Mouse (Mus musculus) activated CD4-positive, CD25-positive, alpha-beta regulatory T cell, adult 4 months (primary cell): ENCODE results near the gene Disp3. TPM values are rescaled to one million over a fixed set of nuclear protein-coding genes. Genes with fewer than 3 reads are reported as not detected.

Source experiments
- ATAC-seq: one replicate; pipeline ENCODE4 v1.8.0; 2017
- polyA plus RNA-seq, 2 experiments: library from polyadenylated mRNA; unstranded; fragments of 100-300 nt; shearing (Covaris generic); gene quantifications; one replicate each; pipeline ENCODE4 v1.2.1; 2017

Disp3 gene
- polyA plus RNA-seq, 2 experiments from 2014 or later: not detected

- peak; percentile 32 for ATAC-seq
Observed at GRCm38 (mm10) chr4:148288055-148288549, 337 bp upstream of the Disp3 start.

- ATAC-seq: no peak
Observed at GRCm38 (mm10) chr4:148287041-148287440, 724 bp downstream of the Disp3 start.

GRCm38 (mm10) chr4:148286226-148287031, 1.3 kb downstream of the Disp3 start:
- no peak for ATAC-seq

DNA sequence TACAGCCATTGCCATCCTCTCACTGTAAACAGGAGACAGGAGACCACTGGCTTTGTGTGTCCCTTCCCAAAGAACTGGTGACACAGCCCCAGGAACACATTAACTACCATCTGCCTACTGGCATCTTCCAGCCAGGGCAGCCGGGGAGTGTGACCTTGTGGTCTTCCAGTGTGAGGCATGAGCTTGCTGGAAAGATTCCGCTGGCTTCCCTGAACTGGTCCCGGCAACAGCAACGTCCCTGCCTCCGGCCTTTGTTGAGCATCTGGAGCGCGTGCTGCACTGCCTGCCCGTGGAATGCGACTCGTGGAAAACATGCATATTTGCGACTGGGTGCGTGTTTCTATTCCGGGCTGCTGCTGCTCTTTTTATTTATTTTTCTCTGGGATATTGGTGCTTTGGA, 3.5 kb downstream of the Disp3 start:
- ATAC-seq: no peak

DNA sequence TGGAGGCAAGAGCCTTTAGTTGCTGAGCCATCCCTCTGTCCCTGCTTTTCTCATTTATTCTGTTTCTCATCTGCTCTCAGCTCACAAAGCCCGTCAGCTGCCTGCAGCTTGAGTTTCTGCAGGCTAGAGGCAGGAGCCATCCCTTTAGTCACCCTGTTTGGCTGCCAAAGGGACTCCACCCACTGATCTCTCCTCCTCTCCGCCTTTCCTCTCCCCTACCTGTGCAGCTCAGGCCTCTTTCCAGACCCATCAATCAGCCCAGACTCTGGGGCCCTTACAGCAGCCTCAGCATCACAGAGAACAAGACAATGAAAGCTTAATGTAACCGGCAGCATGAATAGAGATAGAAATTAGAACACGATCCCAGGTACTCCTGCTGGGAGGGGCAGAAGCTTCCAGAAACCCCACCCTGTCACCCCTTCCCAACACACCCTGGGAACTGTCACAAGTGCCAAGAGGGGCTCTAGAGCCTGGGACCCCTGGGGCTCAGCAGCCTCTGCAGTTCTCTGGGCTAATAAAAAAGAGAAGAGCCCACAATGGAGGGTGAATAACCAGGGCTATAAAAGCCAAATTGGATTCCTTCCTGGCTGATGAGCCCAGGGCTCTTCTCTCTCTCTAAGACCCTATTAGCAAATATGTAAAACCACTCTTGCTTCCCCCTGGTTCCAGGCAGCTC, 10.8 kb downstream of the Disp3 start:
- ATAC-seq: no peak

- ATAC-seq: no peak
Observed at GRCm38 (mm10) chr4:148274671-148275070, 13.1 kb downstream of the Disp3 start.

- no peak for ATAC-seq
Observed at GRCm38 (mm10) chr4:148273229-148273628, 14.5 kb downstream of the Disp3 start.

- no peak for ATAC-seq
Observed at GRCm38 (mm10) chr4:148271656-148272055, 16.1 kb downstream of the Disp3 start.

DNA sequence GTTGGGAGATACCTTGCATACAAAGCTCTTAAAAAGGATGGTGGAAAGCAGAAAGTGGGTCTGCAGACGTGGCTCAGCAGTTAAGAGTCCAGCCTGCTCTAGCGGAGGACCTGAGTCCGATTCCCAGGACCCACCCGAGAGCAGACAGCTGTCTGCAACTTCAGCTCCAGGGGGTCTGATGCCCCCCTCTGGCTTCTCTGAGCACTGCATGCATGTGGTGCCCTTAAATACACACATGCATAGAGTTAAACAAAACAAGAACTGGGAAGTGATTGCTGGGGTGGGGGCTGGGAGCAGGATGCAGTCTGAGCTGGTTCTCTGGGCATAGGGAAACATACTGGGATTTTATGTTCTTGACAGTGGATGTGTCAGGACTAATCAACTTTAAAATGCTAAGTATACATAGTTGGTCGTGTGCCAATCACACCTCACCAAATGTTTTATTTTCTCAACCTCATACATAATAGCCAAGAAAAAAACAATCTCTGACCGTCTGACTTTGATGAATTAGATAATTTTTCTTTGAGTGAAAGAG, 20.7 kb downstream of the Disp3 start:
- no peak for ATAC-seq

DNA sequence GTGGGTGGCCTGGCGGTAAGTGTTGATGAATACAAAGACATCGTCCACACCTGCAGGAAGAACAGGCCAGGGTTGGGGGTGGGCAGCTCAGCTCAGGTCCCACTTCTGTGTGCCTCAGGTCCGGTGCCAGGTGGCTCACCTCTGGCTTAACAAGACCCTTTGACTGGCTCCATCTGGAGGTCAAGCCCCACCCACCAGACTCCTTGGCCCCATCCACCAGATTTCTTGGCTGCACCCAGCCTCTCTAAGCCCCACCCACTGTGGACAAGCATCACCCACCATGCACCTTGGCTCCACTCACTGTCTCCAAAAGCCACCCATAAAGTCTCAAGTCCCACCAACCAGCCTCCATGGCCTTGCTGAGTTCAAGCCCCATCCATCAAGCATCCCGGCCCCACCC, 27.8 kb downstream of the Disp3 start:
- ATAC-seq: no peak

- no peak for ATAC-seq
Observed at GRCm38 (mm10) chr4:148249341-148249740, 38.4 kb downstream of the Disp3 start.

DNA sequence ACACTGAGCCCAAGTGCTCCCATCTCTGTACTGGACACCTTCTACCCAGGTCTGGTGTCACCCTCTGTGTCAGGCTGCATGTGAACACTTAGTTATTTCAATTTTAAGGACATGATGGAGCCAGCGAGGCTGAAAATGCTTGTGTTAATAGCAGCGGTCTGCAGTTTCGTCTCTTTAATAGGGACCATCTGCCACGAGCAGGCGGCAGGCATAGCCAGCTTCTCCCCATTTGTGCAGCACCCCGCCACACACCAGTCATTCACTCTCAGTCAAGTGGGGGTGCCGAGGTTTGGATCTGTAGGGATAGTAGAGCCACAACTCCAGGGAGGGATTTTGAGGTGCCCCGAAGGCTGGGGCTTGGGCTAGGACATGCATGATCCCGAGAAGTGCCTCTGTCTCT, 47.4 kb downstream of the Disp3 start:
- ATAC-seq: no peak

DNA sequence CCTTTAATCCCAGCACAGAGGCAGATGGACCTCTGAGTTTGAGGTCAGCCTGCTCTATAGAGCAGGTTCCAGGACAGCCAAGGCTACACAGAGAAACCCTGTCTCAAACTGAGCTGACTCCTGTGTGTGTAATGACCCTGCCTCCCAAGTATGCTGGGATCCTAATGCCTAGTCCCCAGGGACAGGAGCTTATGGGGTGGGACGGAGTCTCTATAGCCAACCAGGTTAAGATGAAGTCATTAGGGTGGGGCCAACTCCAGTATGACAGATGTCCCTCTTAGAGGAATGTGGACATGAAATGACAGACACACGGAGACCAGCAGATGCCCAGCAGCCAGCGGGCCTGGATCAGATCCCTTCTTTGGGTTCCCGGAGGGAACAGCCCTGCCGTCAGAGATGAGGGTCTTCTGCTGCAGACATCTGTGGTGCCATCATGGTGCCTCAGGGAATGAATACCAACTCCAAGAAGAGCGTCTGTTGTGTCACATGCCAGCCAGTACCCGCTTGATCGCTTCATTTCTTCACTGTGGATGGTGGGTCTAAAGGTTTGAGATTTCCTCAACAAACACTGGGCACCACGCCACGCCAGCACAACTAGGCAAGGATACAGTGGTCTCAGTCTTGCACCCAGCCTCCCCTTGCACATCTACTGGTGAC, 48.2 kb downstream of the Disp3 start:
- ATAC-seq: no peak

GRCm38 (mm10) chr4:148238919-148239318, 48.8 kb downstream of the Disp3 start:
- no peak for ATAC-seq

DNA sequence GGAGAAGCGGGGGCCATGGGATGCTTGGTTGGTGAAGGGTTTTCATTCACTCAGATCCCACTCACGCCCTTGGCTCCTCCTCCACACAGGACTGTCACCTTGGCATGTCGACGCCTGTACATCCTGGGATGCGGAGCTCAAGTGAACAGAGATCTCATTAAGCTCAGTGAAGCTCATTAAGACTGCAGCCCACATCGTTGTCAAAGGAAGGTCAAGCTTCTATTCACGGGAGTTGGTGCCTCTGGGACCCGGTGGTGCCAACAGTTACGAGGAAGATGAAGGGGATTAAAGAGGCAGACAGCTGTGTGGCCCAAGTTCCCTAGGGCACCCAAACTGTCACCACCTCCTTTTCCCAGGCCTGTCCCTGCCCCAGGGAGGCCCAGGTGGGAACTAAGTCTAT, 49.5 kb downstream of the Disp3 start:
- ATAC-seq: no peak

- no peak for ATAC-seq
Observed at GRCm38 (mm10) chr4:148236664-148237063, 51.1 kb downstream of the Disp3 start.

DNA sequence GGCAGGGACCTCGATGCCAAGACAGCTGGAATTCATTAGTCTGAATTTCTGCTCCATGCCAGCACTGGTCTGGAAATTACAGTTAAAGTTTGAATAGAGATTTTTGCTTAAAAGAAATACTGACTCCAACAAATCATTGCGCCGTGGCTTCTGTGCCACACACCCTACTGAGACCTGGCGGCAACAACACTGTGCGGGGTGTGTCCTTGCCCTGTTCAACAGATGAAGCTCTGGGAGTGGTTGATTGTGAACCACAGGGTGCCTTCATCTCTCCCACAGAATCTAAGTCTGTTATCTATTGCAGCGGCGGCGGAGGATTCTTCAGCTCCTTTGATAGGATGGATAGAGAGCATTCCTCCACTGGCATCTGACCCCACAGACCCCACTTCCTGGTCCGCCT, 54.7 kb downstream of the Disp3 start:
- ATAC-seq: no peak

DNA sequence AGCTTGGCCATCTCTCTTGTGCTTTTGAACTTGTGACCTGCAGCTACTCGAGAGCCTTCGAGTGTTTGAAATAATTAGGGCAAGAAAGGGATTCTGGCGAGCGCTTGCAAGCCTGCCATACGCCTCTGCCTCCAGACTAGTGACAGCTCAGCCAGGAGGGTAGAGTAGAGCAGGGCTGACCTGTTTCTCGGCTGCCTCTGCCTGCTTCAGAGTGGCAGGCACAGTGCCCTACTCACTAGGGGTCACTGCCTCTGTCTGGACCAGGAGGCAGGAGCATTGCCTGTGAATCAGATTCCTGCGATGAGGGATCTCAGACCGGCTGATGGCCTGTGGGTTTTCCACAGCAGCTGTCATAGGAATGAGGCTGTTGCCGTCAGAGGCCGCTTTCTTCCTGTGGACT, 55.1 kb downstream of the Disp3 start:
- no peak for ATAC-seq

DNA sequence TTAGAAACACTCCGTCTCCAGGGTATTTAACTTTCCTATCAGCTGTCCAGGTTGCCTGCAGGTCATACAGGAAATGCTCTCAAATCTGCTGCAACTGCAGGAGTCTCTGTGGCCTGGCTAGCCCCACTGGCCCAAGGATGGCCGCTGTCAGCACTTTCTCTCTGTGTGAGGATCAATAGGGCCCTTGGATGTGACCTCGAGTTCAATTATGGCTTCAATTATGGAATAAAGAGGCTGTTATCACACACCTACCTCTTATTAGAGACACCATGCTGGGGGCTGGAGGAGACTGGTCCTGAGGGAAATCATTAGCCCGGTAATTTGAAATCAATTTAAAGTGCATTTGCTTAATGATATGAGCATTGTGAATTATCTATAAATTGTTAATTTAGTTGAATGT, 55.6 kb downstream of the Disp3 start:
- no peak for ATAC-seq

DNA sequence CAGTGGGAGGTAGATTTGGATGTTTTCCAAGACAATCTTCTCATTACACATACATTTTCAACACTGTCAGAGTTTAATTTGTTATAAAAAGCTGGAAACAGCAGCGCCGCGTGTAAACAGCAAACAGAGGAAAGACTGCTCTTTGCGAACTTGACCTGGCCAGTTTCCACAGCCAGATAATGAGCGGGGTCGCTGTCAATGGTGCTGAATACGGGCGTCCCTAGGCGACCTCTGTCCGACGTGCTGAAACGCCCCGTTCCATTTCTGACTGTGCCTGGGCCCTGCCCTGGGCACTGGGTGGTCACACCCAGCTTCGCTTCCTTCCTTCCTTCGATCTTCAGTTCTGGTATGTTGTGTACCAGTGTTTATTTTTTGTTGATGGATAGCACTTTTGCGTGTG, 58.1 kb downstream of the Disp3 start:
- ATAC-seq: no peak

GRCm38 (mm10) chr4:148222983-148223382, 64.8 kb downstream of the Disp3 start:
- no peak for ATAC-seq

GRCm38 (mm10) chr4:148220656-148221055, 67.1 kb downstream of the Disp3 start:
- no peak for ATAC-seq

DNA sequence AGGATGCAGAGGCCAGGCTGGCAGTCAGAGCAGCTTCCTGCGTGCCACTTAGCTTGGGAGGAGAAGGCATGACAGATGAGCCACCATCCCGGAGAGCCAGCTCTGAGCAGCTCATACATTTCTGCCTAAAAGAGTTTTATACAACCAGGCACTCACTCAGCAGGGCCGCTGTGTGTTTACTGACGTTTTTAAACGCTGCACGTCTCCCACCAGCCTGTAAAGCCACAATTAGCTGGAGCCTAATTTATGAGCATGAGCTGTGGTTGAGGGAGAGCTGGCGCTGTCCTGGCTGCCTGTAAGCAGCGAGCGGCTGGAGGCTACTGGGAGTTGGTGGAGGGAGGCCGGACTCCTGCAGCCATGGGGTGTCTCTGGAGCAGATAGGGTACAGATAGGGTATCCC, 69.5 kb downstream of the Disp3 start:
- no peak for ATAC-seq
